Mouse (Mus musculus): ENCODE data around the gene Tmem121b.

- no peak for TF ChIP-seq ZC3H11A (IDR thresholded peaks at IDR 0.05; ENCODE audit: borderline replicate concordance, low read depth, low read length)
- TF ChIP-seq CHD2 (IDR thresholded peaks at IDR 0.05; ENCODE audit: low read depth, low read length), result no peak
Observed at GRCm38 (mm10) chr6:120542061-120542460, 48.5 kb upstream of the Tmem121b start.

Measured in ES-E14 (cell line).